Mouse (Mus musculus): ENCODE data around the gene Pdcd6.
A peak's percentile ranks its signal among the peaks of the same experiment; 100 is the strongest.

Pdcd6 gene

DNA sequence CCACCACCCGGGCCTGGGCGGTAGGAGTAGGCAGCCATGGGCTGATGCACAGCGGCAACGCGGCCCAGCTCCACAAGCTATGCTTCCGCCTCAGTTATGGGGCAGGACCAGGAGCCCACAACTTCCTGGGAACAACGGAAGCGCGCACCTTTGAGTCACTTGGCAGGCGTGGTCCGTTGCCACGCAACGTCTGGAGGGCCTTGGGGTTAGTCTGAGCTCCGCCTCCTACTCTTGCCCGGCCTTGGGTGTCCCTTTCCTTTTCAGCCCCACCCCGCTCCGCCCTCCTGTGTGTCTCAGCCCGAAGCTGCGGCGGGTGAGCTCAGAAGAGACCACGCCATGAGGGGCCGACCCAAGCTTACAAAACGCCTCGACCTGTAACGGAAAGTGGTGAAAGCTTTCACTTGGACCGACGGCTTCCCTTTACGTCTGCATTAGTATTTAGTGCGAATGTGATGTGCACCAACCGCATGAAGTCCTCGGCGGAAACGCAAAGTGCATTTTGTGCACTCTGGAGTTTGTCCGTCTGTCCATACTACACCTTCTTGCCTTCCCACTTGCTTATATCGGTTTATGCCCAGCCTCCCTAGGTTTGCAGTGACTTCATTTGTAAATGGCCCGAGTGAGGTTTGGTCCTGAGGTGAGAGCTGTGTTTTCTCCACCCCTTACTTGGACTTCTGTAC is at the start of gene Pdcd6:
Gene Pdcd6, minus strand, starts transcription at position 411 of the 680 bp plus-strand sequence.
- DNase-seq (ENCODE audit: low spot score), result peak; percentile 92

- DNase-seq (ENCODE audit: low spot score), result no peak
Observed at GRCm38 (mm10) chr13:74363859-74364235, 46.5 kb upstream of the Pdcd6 start, which contains the start of gene Lrrc14b. Gene Lrrc14b, minus strand, starts transcription at chr13:74364005.

- DNase-seq (ENCODE audit: low spot score), result no peak
Observed at GRCm38 (mm10) chr13:74363176-74363858, 45.9 kb upstream of the Pdcd6 start.

DNA sequence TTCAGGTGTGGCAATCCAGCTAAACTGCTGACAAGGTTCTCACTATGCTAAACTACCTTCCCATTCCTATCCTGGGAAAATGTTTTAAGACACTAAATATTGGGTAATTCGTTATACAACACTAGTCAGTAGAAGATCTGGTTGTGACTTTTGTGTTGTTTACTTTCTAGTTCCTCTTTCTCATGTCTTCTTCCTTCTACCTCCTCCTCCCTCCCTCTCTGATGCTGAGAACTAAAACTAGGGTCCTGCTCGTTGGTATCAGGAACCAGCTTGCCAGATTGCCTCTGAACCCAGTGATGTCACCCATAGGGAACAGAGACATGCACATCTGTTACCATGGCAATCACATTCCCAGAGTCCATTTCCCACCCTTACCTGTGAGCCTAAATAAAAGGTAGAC is 44.8 kb upstream of the Pdcd6 start:
- DNase-seq (ENCODE audit: low spot score), result no peak

DNA sequence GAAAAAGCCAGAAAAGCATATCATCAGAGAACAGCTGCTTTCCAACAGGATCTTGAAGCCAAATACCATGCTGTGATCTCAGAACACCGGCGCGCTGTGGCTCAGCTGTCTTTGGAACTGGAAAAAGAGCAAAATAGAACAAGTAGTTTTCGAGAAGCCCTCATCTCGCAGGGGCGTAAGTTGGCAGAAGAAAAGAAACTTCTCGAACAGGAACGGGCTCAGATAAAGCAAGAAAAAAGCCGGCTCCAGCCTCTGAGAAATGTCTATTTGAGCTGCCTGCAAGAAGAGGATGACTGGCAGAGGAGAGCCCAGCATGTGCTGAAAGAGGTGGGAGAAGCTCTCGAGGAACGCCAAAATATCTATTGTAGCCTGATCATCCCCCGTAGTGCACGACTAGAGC is 39.1 kb upstream of the Pdcd6 start:
- no peak for DNase-seq (ENCODE audit: low spot score)

DNA sequence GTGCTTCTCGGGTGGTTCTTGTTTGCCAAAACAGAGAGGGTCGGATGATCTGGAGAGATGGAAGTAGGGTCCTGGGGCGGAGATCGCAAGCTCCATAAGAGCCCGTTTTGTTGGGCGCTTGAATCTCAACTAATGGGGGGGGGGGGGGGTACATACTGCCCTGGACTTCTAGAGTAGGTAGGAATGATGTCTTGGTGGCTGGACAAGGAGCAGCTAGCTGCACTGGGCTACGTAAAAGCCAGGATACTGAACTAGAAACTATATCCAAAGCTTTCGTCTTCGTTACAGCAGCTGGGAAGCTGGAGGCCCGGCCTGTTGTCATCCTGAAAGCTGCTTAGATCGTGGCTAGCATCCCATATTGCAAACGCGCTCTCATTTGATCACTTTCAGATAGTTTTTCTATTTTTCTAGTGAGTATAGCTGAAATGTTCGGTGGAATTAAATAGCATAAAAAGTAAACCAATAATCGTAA is 33.1 kb upstream of the Pdcd6 start:
- no peak for DNase-seq (ENCODE audit: low spot score)

DNA sequence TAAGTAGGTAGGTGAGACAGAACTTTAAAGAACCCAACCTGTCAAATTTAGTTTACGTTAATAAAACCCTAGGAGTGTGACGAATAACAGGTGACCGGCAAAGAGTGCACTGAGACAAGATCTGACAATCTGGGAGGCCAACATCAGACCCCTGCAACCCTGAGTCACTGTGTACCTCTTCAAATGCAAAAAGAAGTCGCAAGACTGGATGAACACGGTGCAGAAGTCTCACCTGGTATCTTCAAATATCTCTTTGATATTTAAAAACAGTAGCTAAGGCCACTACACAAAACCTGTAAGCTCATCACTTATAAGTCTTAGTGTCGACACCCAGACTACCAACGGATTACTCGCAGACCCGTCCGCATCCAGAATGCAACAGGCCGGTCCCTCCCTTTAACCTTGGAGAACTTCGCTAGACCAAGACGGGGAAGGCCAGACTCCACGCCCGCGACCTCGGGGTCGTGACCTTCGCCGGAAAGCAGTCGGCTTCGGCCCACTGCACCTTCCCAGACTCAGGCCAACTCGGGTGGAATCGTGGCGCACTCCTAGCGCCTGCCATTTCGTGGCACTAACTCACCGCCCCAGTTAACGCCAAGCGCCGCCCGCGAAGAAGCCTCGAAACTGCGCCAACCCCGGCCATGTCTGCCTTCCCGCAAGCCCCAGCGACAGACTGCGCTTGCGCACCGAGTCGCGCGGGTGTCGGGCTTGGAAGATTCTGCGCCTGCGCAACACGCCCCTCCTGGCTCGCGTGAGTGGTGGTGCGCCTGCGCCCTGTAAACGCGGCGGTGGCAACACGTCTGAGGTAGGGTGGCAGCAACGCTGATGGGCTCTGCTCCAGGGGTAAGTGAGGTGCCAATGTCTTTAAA is 32.4 kb upstream of the Pdcd6 start, which contains the start of the genes Sdha and Ccdc127:
Gene Sdha, minus strand, starts transcription at position 715 of the 869 bp plus-strand sequence.
Gene Ccdc127, plus strand, starts transcription at position 744 of the 869 bp plus-strand sequence.
- peak; percentile 99 for DNase-seq (ENCODE audit: low spot score)

DNA sequence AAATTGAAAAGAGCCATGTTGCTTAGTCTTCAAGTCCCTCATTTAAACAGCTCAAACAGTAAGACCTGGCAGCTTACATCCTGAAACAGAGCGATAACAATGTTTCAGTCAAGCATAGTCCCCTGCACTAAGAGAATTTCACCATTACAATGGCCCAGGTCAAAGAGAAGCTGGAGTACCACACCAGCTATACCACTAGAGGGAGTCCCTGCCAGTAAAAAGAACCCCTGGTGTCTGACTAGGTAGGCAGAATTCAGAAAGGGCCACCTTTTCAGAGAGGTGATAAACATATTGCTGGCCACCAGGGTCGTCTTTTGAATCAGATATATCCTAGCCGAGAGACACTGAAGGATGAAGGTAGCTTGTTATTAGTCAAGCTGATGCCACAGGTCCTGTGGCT is 23.7 kb upstream of the Pdcd6 start:
- peak; percentile 77 for DNase-seq (ENCODE audit: low spot score)

DNA sequence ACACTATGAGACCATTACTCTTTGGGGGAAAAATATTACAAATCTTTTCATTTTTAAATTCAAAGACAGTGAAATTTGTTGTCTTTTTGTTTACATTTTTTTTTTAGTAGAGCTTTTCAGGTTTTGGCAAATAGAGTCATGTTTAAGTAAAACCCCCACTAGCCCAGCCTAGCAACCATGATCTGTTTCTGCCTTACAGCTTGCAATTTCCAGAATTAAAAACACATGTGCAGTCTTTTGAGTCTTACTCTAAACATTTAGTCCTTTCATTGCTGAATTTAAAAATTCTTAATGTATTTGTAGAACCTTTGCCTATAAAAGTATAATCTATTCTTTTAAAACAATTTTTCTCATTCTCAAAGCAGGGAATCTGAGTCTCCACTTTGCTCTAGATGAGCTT is 11.9 kb upstream of the Pdcd6 start:
- DNase-seq (ENCODE audit: low spot score), result no peak

GRCm38 (mm10) chr13:74316789-74317169 is 601 bp downstream of the Pdcd6 start:
- DNase-seq (ENCODE audit: low spot score), result no peak

GRCm38 (mm10) chr13:74316386-74316785 is 994 bp downstream of the Pdcd6 start:
- DNase-seq (ENCODE audit: low spot score), result no peak

GRCm38 (mm10) chr13:74314616-74315015 is 2.8 kb downstream of the Pdcd6 start:
- DNase-seq (ENCODE audit: low spot score), result no peak

DNA sequence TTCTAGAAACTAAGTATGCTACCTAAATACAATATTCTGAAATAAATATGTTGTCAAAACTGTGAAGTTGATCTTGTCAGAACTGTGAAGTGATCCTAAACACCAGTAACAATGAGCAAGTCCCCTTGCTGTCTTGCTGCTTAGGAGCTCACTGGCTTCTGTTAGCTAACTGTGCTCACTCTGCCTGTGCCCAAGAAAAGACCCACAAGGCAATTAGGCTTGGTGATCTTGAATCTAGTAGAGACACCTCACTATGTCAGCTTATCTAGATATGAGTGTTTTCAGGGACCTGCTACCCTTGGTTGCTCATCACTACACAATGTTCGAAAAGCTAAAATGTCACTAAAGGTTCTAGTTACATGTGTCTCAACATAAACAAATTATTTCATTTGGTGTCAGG is 11.6 kb downstream of the Pdcd6 start:
- no peak for DNase-seq (ENCODE audit: low spot score)

DNA sequence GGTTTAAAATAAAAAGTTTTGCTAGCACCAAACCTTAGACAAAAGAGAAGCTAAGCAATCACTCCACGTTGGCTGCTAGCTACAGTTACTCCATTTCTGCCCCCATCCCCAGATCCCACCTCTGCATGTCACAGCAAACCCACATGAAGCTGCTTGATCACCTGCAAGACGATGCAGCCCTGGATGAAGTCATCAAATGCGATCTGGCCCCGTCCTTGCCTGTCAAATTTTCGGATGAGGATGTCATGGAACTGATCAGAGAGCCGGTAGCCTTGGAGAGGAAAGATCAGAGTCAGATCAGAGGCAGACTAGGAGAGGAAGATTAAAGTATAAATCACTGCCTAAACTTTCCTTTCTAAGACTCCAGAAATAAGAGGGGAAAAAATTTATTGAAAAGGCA is 12.0 kb downstream of the Pdcd6 start:
- DNase-seq (ENCODE audit: low spot score), result no peak

- no peak for DNase-seq (ENCODE audit: low spot score)
Observed at GRCm38 (mm10) chr13:74302050-74303037, 15.0 kb downstream of the Pdcd6 start.

- no peak for DNase-seq (ENCODE audit: low spot score)
Observed at GRCm38 (mm10) chr13:74301607-74301984, 15.8 kb downstream of the Pdcd6 start.

GRCm38 (mm10) chr13:74300925-74301606 is 16.3 kb downstream of the Pdcd6 start:
- peak; percentile 89 for DNase-seq (ENCODE audit: low spot score)

DNA sequence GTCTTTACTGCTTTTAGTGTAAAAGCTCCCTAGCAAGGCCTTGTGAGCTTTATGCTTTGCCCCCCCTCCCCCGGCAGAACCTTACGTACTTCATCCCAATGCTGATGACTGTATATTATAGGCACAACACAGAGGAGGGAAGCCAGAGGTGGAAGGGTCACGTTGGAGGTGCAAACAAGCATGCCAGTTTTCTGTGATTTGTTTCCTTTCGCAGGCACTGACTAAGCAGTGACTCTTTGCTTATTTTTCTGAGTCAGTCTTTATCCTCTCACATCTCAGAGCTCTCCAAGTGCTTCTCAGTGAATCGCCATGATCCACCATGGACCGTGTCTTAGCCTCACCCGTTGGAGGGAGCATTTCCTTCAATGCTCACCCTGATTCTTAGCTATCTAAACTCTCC is 21.0 kb downstream of the Pdcd6 start:
- no peak for DNase-seq (ENCODE audit: low spot score)

GRCm38 (mm10) chr13:74292167-74292566 is 25.2 kb downstream of the Pdcd6 start, which contains the start of gene Ahrr:
Gene Ahrr, minus strand, starts transcription at chr13:74292331.
- peak; percentile 68 for DNase-seq (ENCODE audit: low spot score)

DNA sequence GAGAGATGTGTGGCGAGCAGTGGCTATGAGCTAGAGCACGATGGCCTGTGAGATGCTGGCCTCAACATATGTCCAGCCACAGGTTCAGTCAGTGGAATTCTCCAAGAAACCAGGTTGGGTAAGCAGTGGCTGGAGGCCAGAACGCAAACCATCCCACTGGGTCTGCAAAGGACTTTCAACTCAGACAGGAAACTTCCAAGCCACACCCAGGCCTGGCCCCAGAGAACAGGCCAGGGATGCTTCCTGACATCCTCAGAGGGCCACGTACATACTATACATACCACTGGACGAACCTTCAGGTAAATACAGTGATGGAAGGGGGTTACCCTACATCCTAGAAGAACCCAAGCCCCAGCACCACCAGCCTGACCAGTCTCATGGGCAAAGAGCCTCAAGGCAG is 27.7 kb downstream of the Pdcd6 start:
- no peak for DNase-seq (ENCODE audit: low spot score)

DNA sequence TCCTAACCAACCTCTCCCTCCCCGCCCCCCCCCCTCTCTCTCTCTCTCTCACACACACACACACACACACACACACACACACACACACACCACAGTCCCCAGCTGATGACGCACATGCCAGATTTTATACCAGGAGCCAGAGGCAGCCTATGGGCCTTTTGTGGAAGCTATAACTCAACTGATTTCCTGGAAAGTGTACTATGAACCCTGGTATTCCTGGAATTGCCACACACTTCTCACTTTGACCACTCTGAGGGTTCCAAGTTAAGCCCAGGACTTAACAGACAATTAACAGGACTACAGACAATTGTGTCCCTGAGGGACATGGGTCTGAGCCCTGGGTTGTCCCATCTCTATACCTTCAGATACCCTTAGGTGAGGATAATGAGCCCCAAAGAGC is 35.1 kb downstream of the Pdcd6 start:
- no peak for DNase-seq (ENCODE audit: low spot score)
